Mouse (Mus musculus) kidney, embryonic 14.5 days (tissue): ENCODE measurements around the gene Clps. TPM values are rescaled to one million over a fixed set of nuclear protein-coding genes. Genes with fewer than 3 reads are reported as not detected.

Experiments used
- ATAC-seq: fragments of 200-750 bp; cut with Nextera tagmentation; 2 replicates; pipeline ENCODE4 v1.8.0; 2017; ENCODE audit warnings: moderate number of reproducible peaks, mild to moderate bottlenecking, moderate TSS enrichment, moderate library complexity; ENCODE audit not compliant: low FRiP score, low TSS enrichment
- H3K27ac ChIP-seq: fragments of 300-500 bp; sonication (generic); 2 replicates; pipeline ENCODE4 v1.5.1; 2014; ENCODE audit warnings: low read depth, mild to moderate bottlenecking, low read length, moderate library complexity, mixed read lengths
- H3K27me3 ChIP-seq: fragments of 300-500 bp; sonication (generic); 2 replicates; pipeline ENCODE4 v1.6.1; 2014; ENCODE audit warnings: mild to moderate bottlenecking, low read length; ENCODE audit not compliant: control insufficient read depth, insufficient read depth
- H3K36me3 ChIP-seq: fragments of 300-500 bp; sonication (generic); 2 replicates; pipeline ENCODE4 v1.6.1; 2014; ENCODE audit warnings: low read length, mixed read lengths; ENCODE audit not compliant: control insufficient read depth, insufficient read depth
- H3K4me1 ChIP-seq: fragments of 300-500 bp; sonication (generic); 2 replicates; pipeline ENCODE4 v1.6.1; 2014; ENCODE audit warnings: low read length, mixed read lengths; ENCODE audit not compliant: control insufficient read depth, insufficient read depth
- H3K4me2 ChIP-seq: fragments of 300-500 bp; sonication (generic); replicated peaks from 2 replicates; pipeline ENCODE4 v1.6.1; 2014; ENCODE audit warnings: low read depth, mild to moderate bottlenecking, low read length
- H3K4me3 ChIP-seq: fragments of 300-500 bp; sonication (generic); 2 replicates; pipeline ENCODE4 v1.5.1; 2014; ENCODE audit warnings: mild to moderate bottlenecking, low read length
- H3K9ac ChIP-seq: fragments of 300-500 bp; sonication (generic); 2 replicates; pipeline ENCODE4 v1.6.1; 2014; ENCODE audit warnings: low read depth, mild to moderate bottlenecking, low read length, moderate library complexity
- H3K9me3 ChIP-seq: fragments of 300-500 bp; sonication (generic); 2 replicates; pipeline ENCODE4 v1.6.1; 2016; ENCODE audit warnings: low read length; ENCODE audit not compliant: control insufficient read depth
- whole genome bisulfite sequencing: fragments of 180-500 bp; shearing (Covaris S2); extraction: QIAGEN DNeasy Blood & Tissue Kit; methylation state at CpG from one replicate; pipeline ENCODE4 v1.1.7; 2014; 5-methylcytosine and 5-hydroxymethylcytosine counted together
- polyA plus RNA-seq: library from polyadenylated mRNA; unstranded; fragments of >200 nt; fragmentation: Nextera tagmentation; extraction: Ambion mirVana; gene quantifications from 2 replicates; pipeline ENCODE4 v1.2.1, GENCODE M21; 2014

Gene Clps
- polyA plus RNA-seq, 1 experiment from 2014 or later, result not detected

DNA sequence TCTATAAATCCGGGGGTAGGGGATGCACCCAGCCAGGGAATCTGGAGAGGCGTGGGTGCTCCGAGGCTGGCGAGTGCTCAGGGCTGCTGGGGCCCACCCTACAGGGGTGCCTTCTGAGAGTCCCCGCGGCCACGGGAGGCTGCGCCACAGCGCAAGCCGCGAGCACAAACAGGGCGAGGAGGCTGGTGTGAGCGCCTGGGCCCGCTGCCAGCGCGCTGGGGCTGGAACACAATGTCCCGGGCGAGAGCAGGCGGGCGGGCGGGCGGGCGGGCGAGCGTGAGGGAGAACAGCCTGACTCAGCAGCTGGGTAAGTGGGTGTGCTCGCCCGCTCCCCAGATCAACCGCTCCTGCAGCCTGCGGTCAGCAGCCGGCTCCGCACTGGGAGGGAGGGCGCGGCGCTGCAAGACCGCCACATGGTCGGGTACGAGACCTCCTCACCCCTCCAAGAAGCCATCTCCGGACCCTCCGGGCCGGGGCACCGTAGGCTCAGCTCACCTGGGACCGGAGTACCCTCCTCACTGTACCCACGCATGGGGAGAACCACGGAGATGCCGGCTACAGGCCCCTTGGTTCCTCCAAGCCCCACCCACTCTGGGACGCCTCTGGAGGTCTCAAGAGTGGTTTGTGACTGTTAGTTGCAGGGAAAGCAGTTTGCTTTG lies 42.5 kb downstream of the Clps start:
- peak overlapping the region; percentile 59; the same call in 1 of the 2 replicates for H3K27ac ChIP-seq
- H3K4me3 ChIP-seq, result peak overlapping the region; percentile 38
- peak overlapping the region; percentile 52 for H3K9ac ChIP-seq
- 0 out of 2 replicates have a peak, but pooled peaks cover 5% of the 10 kb centered on the region for H3K27me3 ChIP-seq
- ATAC-seq, result peak; percentile 54
- H3K9me3 ChIP-seq, result no peaks in the 10 kb centered on the region
- H3K4me1 ChIP-seq, result peaks cover 19% of the 10 kb centered on the region
- WGBS, result under 1% methylated on average over 44 of the region's 46 CpGs
- no peaks in the 10 kb centered on the region for H3K36me3 ChIP-seq
- peak overlapping the region; percentile 71 for H3K4me2 ChIP-seq

DNA sequence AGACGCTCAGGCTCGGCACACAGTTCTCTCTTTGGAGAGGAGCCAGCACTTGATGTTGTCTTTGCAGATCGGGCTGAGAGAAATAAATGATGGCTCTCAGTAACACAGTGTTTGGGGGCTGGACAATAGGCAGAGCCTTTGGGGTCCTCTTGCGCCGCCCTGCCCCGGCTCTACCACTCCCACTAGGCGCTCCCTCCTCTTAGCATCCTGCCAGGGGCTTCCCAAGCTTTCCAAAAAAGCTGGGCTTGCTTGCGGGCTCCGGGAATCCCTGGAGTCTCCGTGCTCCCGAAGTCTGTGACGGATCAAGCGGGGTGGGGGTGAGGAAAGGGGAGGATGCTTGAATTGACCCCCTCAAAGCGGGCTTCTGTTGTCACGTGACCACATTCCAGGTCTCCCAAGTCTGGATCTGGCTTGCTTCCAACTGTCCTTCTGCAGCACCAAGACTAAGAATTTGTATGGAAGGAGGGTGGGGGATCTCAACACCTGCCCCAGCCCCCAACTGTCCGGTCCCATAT lies 43.1 kb downstream of the Clps start, which contains the start of gene Fkbp5:
Gene Fkbp5, minus strand, starts transcription at position 87 of the 515 bp plus-strand sequence.
- Histone ChIP-seq H3K4me1 (peaks cover 23% of the 10 kb centered on the region), H3K27ac (peak within 1 kb of the TSS; percentile 59; the same call in 1 of the 2 replicates), H3K4me3 (peak within 1 kb of the TSS; percentile 38), H3K4me2 (peak within 1 kb of the TSS; percentile 71), H3K9me3 (no peaks in the 10 kb centered on the region), H3K36me3 (no peaks in the 10 kb centered on the region), H3K27me3 (0 out of 2 replicates have a peak, but pooled peaks cover 5% of the 10 kb centered on the region), H3K9ac (peak within 1 kb of the TSS; percentile 52)
- WGBS, result 4% methylated on average over 16 of the region's 16 CpGs
- ATAC-seq, result peak; percentile 70

DNA sequence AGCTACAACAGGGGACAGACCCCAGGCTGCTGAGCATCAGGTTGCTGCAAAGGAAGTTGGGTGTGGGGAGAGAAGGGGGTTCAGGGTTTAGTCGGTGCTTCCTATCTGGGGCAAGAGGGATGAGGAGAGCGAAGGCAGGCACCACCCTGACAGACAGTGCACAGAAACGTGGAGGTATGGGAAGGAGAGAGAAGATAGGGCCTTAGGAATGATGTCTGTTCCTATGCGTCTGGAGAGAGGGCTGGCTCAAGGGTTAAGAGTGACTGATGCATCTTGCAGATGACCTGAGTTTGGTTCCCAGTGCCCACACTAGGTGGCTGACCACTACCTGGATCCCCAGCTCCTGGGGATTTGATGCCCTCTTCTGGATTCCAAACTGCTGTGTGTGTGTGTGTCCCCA lies 43.7 kb downstream of the Clps start:
- Histone ChIP-seq H3K27ac (0 out of 2 replicates have a peak overlapping the region, but pooled peaks have one; percentile 10), H3K9ac (no peak overlapping the region), H3K27me3 (0 out of 2 replicates have a peak, but pooled peaks cover 5% of the 10 kb centered on the region), H3K4me3 (no peak overlapping the region), H3K9me3 (no peaks in the 10 kb centered on the region), H3K4me1 (peaks cover 17% of the 10 kb centered on the region), H3K36me3 (no peaks in the 10 kb centered on the region), H3K4me2 (peak overlapping the region; percentile 71; the same call in 1 of the 2 replicates)
- ATAC-seq, result no peak
- 71% methylated on average over 4 of the region's 4 CpGs for WGBS

DNA sequence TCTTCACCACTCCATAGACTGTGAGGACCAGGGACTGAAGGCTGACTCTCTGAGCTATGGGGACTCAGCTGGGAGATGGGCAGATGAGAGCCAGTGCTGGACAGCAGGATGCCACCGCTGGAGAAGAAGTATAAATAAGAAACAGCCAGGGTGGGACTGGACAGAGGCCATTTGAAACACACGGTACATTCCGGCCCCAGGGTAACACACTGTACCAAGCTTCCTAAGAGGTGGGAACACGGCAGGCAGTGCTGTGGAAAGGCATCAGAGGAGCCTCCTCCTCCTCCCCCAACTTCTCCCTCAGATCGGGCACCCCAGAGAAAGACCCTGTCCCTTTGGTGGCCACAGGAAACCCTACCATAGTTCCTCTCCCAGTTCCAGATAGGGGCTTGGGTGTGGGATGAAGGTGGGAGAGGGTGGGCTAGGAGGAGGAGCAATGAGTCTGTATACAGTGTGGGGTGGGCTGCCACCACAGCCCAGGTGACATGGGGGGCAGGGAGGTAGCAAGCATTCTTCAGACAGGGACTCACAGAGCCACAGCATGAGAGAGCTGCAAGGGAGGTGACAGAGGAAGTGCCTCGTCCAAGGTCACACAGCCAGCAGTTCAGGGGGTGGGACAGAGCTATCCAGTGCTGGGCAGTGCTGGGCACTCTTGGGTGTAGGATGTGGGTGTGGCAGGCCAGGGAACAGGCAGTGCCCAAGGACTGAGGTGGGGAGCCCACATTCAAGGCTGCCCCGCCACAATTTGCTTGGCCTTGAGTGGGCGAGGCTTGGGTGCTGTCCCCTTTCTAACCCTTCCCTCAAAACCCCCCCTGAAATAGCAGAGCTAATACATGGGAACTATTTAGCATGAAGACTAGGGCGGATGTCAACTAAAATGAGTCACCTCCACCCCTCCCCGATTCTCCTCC lies 44.9 kb downstream of the Clps start:
- Histone ChIP-seq H3K27me3 (0 out of 2 replicates have a peak, but pooled peaks cover 3% of the 10 kb centered on the region), H3K4me1 (peaks cover 22% of the 10 kb centered on the region), H3K9ac (no peak overlapping the region; the same call in 1 of the 2 replicates), H3K4me2 (no peak overlapping the region), H3K36me3 (no peaks in the 10 kb centered on the region), H3K4me3 (no peak overlapping the region), H3K27ac (no peak overlapping the region), H3K9me3 (no peaks in the 10 kb centered on the region)
- no peak for ATAC-seq
- 56% methylated on average over 10 of the region's 10 CpGs for WGBS

DNA sequence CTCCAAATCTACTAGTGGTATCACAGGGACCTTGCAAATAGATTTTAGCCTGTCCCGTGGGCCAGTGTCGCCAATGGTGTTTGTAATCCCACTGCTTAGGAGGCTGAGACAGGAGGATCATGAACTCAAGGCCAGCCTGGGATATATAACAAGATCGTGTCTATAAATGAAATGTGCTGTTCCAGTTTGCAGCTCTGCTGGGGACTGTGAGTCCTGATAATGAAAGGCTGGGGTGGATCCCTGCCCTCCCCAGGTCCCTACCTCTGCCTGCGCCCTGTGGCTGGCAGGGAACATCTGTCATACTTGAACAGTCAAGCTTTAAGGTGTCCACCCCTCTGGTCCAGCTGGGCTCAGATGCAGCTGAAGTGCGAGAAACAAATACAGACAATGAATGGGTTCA lies 46.0 kb downstream of the Clps start:
- H3K4me1 ChIP-seq, result peaks cover 30% of the 10 kb centered on the region
- WGBS, result 63% methylated on average over 5 of the region's 5 CpGs
- ATAC-seq, result no peak
- H3K36me3 ChIP-seq, result no peaks in the 10 kb centered on the region
- no peaks in the 10 kb centered on the region for H3K9me3 ChIP-seq
- H3K9ac ChIP-seq, result no peak overlapping the region
- H3K4me2 ChIP-seq, result no peak overlapping the region
- H3K27ac ChIP-seq, result no peak overlapping the region
- H3K4me3 ChIP-seq, result no peak overlapping the region
- H3K27me3 ChIP-seq, result no peaks in the 10 kb centered on the region

DNA sequence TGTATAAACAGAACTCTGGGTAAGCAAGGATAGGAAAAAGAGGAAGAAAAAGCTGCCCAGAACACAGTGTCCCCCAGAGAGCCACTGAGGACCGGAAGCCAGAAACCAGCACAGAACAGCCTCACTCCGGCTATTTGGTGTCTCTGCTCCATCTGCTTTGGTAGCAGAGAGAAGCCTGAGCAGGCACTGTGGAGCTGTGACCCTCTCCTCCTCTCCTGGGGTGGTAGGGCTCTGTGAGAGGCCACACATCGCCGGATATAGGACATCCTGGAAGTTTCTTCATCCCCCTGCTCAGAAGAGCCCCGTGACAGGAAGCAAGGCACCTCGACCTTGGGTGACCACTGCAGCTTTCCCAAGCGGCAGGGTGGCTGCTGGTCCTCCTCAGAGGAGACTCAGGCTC lies 46.7 kb downstream of the Clps start:
- Histone ChIP-seq H3K4me2 (no peak overlapping the region), H3K9me3 (no peaks in the 10 kb centered on the region), H3K4me1 (peaks cover 29% of the 10 kb centered on the region), H3K27me3 (no peaks in the 10 kb centered on the region), H3K27ac (no peak overlapping the region), H3K36me3 (no peaks in the 10 kb centered on the region), H3K4me3 (no peak overlapping the region), H3K9ac (no peak overlapping the region)
- ATAC-seq, result no peak
- WGBS, result 55% methylated on average over 7 of the region's 7 CpGs

DNA sequence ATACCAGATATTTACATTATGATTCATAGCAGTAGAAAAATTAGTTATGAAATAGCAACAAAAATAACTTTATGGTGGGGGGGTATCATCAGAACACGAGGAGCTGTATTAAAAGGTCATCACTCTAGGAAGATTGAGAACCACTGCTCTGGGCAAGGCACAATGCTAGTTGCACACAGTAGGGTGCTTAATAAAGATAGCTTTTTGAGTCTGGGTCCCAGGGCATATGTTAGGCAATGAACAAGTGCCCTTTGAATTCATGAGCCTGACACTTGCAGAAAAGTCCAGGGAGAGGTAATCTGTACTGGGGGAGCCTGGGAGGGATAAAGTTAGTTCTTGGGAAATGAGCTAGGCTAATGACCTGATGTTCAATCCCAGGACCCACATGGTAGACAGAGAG lies 47.2 kb downstream of the Clps start:
- no peak overlapping the region for H3K9ac ChIP-seq
- no peak overlapping the region for H3K4me3 ChIP-seq
- H3K4me1 ChIP-seq, result peaks cover 25% of the 10 kb centered on the region
- no peaks in the 10 kb centered on the region for H3K36me3 ChIP-seq
- H3K4me2 ChIP-seq, result no peak overlapping the region
- no peak for ATAC-seq
- H3K9me3 ChIP-seq, result no peaks in the 10 kb centered on the region
- H3K27ac ChIP-seq, result no peak overlapping the region
- no peaks in the 10 kb centered on the region for H3K27me3 ChIP-seq
- WGBS, result 61% methylated on average over 1 of the region's 1 CpGs

DNA sequence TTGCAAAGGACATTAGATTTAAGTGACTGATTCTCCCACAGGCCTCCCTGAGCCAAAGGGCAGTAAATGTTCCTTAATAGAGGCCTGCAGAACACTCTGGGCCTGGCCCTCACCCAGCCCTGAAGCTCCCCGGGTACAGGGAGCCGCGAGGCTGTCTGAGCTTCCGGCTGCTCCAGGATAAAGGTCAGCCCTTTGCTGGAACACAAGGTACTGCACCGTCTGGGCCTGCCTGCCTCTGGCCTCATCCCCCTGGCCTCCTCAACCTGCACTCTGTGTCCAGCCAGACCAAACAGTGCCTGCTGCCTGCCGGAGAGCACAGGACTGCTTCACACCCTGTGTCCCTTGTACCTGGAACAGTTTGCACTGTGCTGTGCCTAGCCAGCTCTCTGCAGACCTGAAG lies 47.9 kb downstream of the Clps start:
- Histone ChIP-seq H3K4me1 (peaks cover 25% of the 10 kb centered on the region), H3K9me3 (no peaks in the 10 kb centered on the region), H3K9ac (no peak overlapping the region), H3K4me3 (no peak overlapping the region), H3K27ac (peak overlapping the region; percentile 44; the same call in 1 of the 2 replicates), H3K36me3 (no peaks in the 10 kb centered on the region), H3K27me3 (no peaks in the 10 kb centered on the region), H3K4me2 (no peak overlapping the region)
- 24% methylated on average over 6 of the region's 6 CpGs for whole genome bisulfite sequencing
- no peak for ATAC-seq
